Mouse (Mus musculus) kidney, embryonic 15.5 days (tissue): ENCODE measurements around the gene Teddm2. TPM values are rescaled to one million over a fixed set of nuclear protein-coding genes. Genes with fewer than 3 reads are reported as not detected.

Experiments
- ATAC-seq: fragments of 200-750 bp; cut with Nextera tagmentation; replicated peaks from 2 replicates; pipeline ENCODE4 v1.8.0; 2017; ENCODE audit warnings: moderate TSS enrichment; ENCODE audit not compliant: low FRiP score
- H3K27ac ChIP-seq: fragments of 300-500 bp; sonication (generic); 2 replicates; pipeline ENCODE4 v1.5.1; 2015; ENCODE audit warnings: mild to moderate bottlenecking, inconsistent platforms
- H3K27me3 ChIP-seq: fragments of 300-500 bp; sonication (generic); 2 replicates; pipeline ENCODE4 v1.6.1; 2015; ENCODE audit warnings: inconsistent platforms
- H3K36me3 ChIP-seq: fragments of 300-500 bp; sonication (generic); 2 replicates; pipeline ENCODE4 v1.6.1; 2015; ENCODE audit warnings: inconsistent platforms
- H3K4me1 ChIP-seq: fragments of 300-500 bp; sonication (generic); 2 replicates; pipeline ENCODE4 v1.6.1; 2015; ENCODE audit warnings: inconsistent platforms
- H3K4me2 ChIP-seq: fragments of 300-500 bp; sonication (generic); 2 replicates; pipeline ENCODE4 v1.6.1; 2015; ENCODE audit warnings: moderate library complexity, mild to moderate bottlenecking, inconsistent platforms
- H3K4me3 ChIP-seq: fragments of 300-500 bp; sonication (generic); replicated peaks from 2 replicates; pipeline ENCODE4 v1.5.1; 2015; ENCODE audit warnings: mild to moderate bottlenecking, inconsistent platforms
- H3K9ac ChIP-seq: fragments of 300-500 bp; sonication (generic); 2 replicates; pipeline ENCODE4 v1.6.1; 2015; ENCODE audit warnings: mild to moderate bottlenecking, inconsistent platforms
- H3K9me3 ChIP-seq: fragments of 300-500 bp; sonication (generic); replicated peaks from 2 replicates; pipeline ENCODE4 v1.6.1; 2016; ENCODE audit warnings: inconsistent platforms
- WGBS: fragments of 180-500 bp; shearing (Covaris S2); methylation state at CpG from one replicate; pipeline ENCODE4 v1.1.7; 2015; ENCODE audit warnings: mixed read lengths; 5-methylcytosine and 5-hydroxymethylcytosine counted together
- microRNA-seq: library from miRNA; unstranded; fragments of <30 nt; microRNA quantifications from one replicate; pipeline ENCODE4, GENCODE M21; 2016
- polyA plus RNA-seq: library from polyadenylated mRNA; unstranded; fragments of >200 nt; fragmentation: Nextera tagmentation; extraction: Ambion mirVana; gene quantifications from 2 replicates; pipeline ENCODE4 v1.2.1, GENCODE M21; 2015

The Teddm2 gene
- polyA plus RNA-seq, 1 experiment from 2014 or later: 0.62 TPM

GRCm38 (mm10) chr1:153803530-153803929 lies 96.5 kb downstream of the Teddm2 start:
- 87% methylated on average over 8 of the region's 8 CpGs for WGBS

DNA sequence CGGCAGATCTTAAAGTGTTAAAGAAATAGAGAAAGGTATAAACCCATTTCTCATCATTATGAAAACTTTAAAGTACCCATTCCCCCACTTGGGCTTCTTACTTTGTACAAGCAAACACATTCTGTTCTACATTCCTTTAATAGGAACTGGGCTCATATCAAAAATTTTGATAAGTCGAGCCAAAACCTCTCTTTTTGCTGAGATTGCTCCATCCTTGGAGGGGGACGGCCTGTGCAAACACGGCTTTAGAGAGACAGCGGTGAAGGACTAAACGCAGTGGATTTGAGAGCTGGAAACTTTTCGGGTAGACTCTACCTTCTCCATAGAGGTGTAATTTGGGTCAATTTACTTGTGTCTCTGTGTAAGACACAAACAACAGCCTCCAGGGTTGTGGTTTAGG lies 97.3 kb downstream of the Teddm2 start:
- 84% methylated on average over 7 of the region's 7 CpGs for WGBS
- no peaks in the 10 kb centered on the region for H3K36me3 ChIP-seq
- no peaks in the 10 kb centered on the region for H3K27me3 ChIP-seq
- no peak overlapping the region for H3K4me2 ChIP-seq
- no peak overlapping the region for H3K27ac ChIP-seq
- H3K4me3 ChIP-seq: no peak overlapping the region
- H3K4me1 ChIP-seq: no peaks in the 10 kb centered on the region
- H3K9ac ChIP-seq: no peak overlapping the region
- H3K9me3 ChIP-seq: no peaks in the 10 kb centered on the region
- ATAC-seq: no peak

More at GRCm38 (mm10) chr1:153803530-153803929, 96.5 kb downstream of the Teddm2 start:
- Histone ChIP-seq H3K4me3 (no peak overlapping the region), H3K36me3 (no peaks in the 10 kb centered on the region), H3K4me2 (no peak overlapping the region), H3K27ac (no peak overlapping the region), H3K9me3 (no peaks in the 10 kb centered on the region), H3K27me3 (no peaks in the 10 kb centered on the region), H3K9ac (no peak overlapping the region), H3K4me1 (no peaks in the 10 kb centered on the region)
- no peak for ATAC-seq

Small RNA genes lying within 50 kb of the gene (microRNA-seq; reads per million reads assigned to microRNA genes)
- gene Mir8114: 8.4 reads per million, percentile 27 among the genes with 10 or more reads in this experiment

Other genes with a start within 250 kb of the Teddm2 start
- 0.10 and 0.14 TPM in 2 replicates for gene Rgs8, start 247.2 kb downstream of the Teddm2 start, polyA plus RNA-seq
- gene Rgs16, start 159.9 kb downstream of the Teddm2 start, polyA plus RNA-seq: 4.7 and 4.9 TPM in 2 replicates
- 10.4 and 11.6 TPM in 2 replicates for gene Rnasel, start 150.8 kb downstream of the Teddm2 start, polyA plus RNA-seq
- not detected in 2 replicates for gene Rgsl1, start 56.1 kb downstream of the Teddm2 start, polyA plus RNA-seq
- gene Teddm1b, start 25.9 kb downstream of the Teddm2 start, polyA plus RNA-seq: 0.37 and 0.47 TPM in 2 replicates
- not detected in 2 replicates for gene Teddm1a, start 8.5 kb downstream of the Teddm2 start, polyA plus RNA-seq
- 130 and 142 TPM in 2 replicates for gene Glul, start 284 bp downstream of the Teddm2 start, polyA plus RNA-seq